Mouse (Mus musculus) adrenal gland, adult 18-20 months (tissue): Measurements from ENCODE around the gene Ppm1l. TPM values are rescaled to one million over a fixed set of nuclear protein-coding genes. Genes with fewer than 3 reads are reported as not detected.

Experiments used
- DNase-seq, 2 experiments: peaks; one replicate each; pipeline ENCODE4 v3.0.0; 2021 to 2022; ENCODE audit warnings: low spot score in 2 of 2
- total RNA-seq, 2 experiments: library from RNA; stranded (reverse); gene quantifications; 1 replicate in 1 of 2; 2 replicates in 1 of 2; pipeline ENCODE4 v1.2.3; 2021

Ppm1l gene
- total RNA-seq, 2 experiments from 2014 or later = 15.0 to 15.8 TPM

GRCm38 (mm10) chr3:69329910-69330309, 13.2 kb downstream of the Ppm1l start:
- no peak for DNase-seq

DNA sequence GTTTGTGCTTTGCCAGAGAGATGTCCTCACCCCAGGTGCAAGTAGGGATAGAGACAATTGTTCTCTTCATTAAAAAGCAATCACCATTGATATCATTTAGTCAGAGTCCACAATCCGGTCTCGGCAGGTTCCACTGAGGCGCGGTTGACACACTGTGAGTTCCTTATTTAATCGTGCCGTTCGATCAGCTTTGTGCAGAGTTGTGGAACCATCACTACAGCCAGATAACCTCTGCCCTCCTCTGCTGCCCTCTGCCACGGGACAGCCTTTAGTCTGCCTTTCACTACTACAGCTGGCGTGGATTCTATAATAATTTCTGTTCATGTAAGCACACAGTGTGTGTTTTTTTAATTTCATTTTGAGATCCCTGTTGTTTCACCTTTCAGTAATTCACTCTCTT, 17.2 kb downstream of the Ppm1l start:
- DNase-seq = no peak

- no peak for DNase-seq
These were observed 23.8 kb downstream of the Ppm1l start for GRCm38 (mm10) chr3:69340486-69340885.

- no peak for DNase-seq
These were observed 24.3 kb downstream of the Ppm1l start for GRCm38 (mm10) chr3:69340971-69341370.

- DNase-seq = no peak
These were observed 24.9 kb downstream of the Ppm1l start for GRCm38 (mm10) chr3:69341514-69341913.

GRCm38 (mm10) chr3:69342247-69342921, 25.7 kb downstream of the Ppm1l start:
- no peak for DNase-seq

DNA sequence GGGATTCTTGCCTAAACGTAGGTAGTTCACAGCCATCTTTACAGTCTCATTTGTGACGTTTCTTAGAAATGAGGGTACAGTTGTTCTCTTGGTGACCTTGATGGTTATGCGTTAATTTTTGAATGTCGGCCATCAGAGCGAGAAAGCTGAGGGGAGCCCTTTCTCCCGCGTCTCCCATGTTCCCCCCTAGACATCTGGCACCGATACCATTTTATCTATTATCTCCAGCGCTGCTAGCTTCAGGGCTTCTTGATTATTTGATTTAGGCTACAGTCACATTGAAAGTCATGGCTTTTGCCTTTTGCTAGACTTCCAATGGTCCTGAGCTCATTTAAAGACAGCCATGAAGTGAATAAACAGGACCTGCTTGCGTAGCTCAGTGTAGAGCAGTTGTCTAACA, 26.5 kb downstream of the Ppm1l start:
- no peak for DNase-seq

DNA sequence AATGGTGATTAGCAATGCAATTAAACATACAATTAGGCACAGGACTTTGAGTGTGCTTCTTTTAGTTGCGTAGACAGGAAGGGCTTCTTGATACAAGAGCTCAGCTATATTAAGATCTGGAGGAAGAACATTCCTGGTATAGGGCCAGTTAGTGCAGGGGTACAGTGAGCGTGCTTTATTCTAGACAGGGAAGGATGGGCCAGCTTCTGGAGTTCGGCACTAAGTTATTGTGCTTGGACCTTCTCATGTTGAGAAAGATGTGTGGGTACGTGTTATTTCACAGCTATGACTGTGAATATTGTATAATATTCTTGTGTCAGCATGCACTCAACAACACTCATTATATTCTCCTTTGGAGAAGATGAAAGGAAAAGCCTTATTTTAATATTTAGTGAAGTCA, 29.9 kb downstream of the Ppm1l start:
- DNase-seq = no peak

GRCm38 (mm10) chr3:69348197-69348920, 31.7 kb downstream of the Ppm1l start:
- no peak for DNase-seq

GRCm38 (mm10) chr3:69348921-69349237, 32.2 kb downstream of the Ppm1l start:
- no peak for DNase-seq

DNA sequence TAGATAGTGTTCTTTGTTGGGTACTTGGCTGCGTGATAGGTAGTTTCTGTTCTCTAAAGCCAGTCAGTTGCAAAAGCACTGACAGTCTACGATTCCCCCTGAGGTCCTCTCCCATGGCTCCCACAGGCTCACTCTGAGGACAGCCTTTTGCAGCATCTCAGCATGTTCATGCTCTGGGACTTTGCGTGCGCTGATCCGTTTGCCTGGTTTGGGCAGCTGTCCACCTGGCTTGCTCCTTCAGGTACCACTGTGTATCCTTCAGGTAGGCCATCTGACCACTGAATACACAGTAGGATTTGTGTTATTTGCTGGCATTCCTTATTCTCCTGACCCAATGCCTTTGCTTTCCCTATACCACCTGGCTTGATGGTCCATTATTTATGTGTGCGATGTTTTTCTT, 33.3 kb downstream of the Ppm1l start:
- no peak for DNase-seq

DNA sequence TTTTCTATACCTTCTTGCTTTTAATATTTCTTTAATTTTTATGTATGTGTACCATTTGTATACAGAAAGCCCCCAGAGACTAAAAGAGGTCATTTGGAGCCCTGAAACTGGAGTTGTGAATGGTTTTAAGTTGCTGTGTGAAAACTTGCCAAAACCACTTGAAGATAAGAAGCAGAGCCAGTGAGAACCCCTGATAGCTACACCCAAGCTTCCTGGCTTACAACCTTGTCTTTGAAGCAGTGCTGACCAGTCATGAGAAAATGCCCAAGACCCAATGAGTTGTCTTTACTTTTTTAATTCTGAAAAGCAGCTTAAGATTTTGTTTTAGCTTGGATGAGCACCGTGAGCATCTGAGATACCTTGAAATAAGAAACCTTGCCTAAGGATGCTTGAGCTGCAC, 35.5 kb downstream of the Ppm1l start:
- DNase-seq = no peak

GRCm38 (mm10) chr3:69354681-69355080, 38.0 kb downstream of the Ppm1l start:
- DNase-seq = no peak

GRCm38 (mm10) chr3:69356078-69356665, 39.5 kb downstream of the Ppm1l start:
- DNase-seq = no peak

- no peak for DNase-seq
These were observed 40.1 kb downstream of the Ppm1l start for GRCm38 (mm10) chr3:69356781-69357180.

GRCm38 (mm10) chr3:69357897-69358619, 41.4 kb downstream of the Ppm1l start:
- DNase-seq = no peak

DNA sequence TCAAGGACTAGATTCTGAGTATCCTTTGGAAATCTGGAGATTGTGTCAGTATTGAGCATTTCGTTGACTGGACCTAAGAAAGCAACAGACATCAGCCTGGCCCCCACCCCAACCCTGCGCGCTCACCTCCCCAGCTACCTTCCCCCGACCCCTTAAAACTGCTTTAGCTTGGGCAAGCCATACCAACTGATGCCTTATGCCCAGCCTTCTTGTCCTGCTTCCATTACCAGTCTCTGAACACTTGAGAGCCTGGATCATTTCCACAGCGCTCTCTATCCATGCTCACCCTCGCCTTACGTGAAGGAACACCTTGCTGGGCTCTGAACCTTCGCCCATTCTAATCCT, 41.9 kb downstream of the Ppm1l start:
- DNase-seq = no peak

- no peak for DNase-seq
These were observed 43.7 kb downstream of the Ppm1l start for GRCm38 (mm10) chr3:69360263-69360895.

DNA sequence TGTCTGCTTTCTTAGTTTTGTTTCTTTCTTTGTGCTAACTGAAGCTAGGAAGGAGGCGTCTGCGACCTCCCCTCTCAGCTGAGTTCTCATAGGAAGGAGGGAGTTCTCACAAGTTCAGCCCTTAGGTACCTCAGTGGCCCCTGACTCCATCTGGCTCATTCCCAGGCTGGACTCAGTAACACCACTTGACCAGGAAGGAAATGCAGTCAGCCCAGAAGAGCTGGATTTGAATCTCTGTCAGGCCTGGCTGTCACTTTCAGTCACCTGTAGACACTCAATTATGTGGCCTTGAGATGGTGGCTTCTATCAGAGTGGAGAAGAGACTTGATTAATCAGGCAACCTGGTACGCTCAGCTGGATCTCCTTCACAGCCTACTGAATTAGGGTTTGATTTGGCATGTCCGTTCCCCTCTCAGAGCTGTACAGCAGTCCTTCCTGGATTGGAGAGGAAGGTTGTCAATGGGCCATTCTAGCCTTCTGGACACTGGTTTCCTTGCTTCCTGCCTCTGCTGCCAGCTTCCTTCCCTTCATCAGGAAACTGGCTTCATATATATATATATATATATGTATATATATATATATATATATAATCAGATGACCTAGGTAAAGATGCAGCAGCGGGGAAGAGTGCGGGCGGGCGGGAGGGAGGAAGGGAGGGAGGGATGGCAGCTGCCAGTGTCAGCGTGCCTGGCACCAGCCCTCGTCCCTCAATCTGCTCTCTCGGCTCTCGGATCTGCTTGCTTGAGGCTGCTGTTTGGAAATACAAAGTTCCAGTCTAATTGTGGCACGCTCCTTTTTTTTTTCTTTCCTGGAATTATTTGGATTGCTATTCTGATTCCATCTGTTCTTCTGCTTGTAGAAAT, 45.1 kb downstream of the Ppm1l start:
- DNase-seq = no peak

DNA sequence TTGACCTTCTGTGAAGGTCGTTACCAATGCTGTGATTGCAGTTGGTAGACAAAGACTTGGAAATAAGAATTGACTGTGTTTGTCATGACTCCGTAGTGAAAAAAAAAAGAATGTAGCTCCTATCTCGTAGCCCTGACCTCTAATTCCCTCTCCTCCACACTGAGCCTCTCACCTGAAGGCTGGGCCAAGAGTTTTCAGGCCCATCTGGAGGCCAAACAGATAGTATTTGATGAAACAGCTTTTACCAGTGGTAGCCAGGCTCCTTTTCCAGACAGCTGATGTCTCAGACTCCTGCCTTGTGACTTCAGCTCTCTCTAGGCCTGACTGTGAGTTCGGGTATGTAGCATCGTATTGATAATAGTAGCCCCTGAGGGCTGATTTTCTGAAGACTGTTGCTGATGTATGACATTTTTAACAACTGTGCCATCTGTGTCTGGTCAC, 45.7 kb downstream of the Ppm1l start:
- DNase-seq = no peak

DNA sequence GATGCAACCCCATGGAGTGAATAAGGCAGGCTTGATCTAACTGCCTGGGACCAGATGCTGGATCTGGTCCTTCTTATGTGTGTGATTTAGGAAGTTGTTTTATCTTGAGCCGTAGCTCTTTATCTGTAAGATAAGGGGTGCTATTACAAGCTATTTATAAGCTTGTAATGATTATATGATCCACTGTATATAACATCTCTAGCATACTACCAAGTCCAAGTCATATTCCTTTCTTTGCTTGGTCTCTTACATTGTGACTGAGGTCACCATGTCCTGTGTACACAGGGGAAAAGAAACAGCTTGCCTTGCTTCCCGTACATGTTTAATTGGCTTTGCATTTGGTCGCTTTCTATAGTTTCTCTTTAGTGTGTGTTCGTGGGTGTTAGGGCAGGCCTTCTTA, 46.2 kb downstream of the Ppm1l start:
- DNase-seq = no peak
